Mouse (Mus musculus): ENCODE measurements at regions not wholly inside any gene's neighbourhood (a gene's known extent, or its start where the extent isn't known, plus 50 kb on each side); places are given as distances from the start of the nearest gene placed in this dataset.

DNA sequence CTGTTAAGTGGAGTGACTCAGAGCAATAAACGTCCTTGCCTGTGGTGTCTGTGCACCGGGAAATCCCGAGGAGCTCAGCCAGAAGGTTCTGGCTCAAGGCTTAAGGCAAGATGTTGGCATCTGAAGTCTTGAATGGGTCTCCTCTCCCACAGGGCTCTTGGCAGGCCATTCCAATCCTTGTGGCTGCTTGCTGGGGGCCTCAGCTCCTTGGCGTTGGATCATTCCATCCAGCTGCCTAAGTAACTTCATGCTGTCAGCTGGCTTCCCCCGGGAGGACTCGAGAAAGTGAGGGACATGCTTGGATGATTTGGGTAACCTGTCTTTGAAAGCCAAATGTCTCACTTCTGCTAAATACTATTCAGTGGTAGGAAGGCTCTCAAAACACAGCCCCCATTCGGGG, 174.0 kb upstream of the Cops8 start:
- DNase-seq (ENCODE audit: extremely low spot score in 1 of 2, low spot score in 2 of 2): no peak
- intact Hi-C loops (cut with DNase I): no loop called here

DNA sequence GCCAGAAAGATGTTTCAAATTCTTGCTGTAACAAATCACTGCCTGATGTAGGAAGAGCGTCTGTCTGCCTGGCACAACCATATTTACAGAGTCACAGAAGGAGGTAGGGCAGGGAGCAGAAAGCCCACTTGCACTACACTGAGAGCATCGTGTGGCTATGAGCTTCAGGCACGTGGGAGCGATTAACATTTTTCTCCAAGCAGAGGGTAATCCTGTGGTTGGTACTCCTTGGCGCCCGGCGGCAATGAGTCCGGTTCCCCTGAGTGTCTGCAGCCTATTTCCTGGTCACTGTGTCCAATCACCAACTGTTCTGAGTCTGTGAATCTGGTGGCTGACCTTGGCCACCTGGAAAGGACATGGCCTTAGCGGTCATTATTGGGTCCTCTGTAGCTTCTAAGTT, 172.3 kb upstream of the Cops8 start:
- intact Hi-C loops (cut with DNase I): no loop called here

DNA sequence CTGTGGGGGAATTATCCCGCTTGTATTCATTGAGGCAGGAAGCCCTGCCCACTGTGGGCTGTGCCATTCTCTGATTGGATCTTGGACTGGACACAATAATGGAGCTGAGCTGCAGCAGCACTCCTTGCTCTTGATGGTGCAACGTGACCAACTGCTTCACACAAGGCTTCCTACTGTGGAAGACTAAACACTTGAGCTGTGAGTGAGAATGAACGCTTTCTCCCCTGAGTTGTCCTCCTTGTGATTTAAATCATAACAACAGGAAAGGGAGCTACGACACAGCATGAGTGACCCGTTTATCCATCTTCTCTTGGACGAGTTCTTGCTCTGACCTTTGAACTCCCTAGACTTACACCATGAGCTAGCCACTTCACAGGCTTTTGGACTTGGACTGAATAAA, 171.0 kb upstream of the Cops8 start:
- intact Hi-C loops (cut with DNase I): no loop called here
- no peak for DNase-seq (ENCODE audit: extremely low spot score in 1 of 2, low spot score in 2 of 2)

More for the DNA sequence above, 172.3 kb upstream of the Cops8 start:
- DNase-seq (ENCODE audit: extremely low spot score in 1 of 2, low spot score in 2 of 2): no peak

DNA sequence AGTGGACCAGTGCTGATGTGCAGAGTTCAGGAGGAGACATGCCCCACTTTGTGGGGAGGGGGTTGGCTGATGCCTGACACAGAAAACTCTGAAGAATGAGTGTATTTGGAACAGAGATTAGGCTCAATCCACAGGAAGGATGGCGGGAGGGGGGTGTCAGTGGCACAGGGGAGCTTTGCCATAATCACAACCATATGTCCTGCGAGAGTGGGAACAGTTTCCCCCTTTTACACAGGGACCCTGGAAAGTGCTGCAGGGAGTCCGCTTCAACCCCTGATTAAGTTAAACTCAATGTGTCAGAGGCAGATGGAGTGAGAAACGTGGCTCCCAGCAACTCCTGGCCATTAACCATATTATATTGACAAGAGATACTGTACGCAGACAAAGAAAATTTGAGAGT, 168.9 kb upstream of the Cops8 start:
- DNase-seq (ENCODE audit: extremely low spot score in 1 of 2, low spot score in 2 of 2): no peak
- intact Hi-C loops (cut with DNase I): no loop called here

DNA sequence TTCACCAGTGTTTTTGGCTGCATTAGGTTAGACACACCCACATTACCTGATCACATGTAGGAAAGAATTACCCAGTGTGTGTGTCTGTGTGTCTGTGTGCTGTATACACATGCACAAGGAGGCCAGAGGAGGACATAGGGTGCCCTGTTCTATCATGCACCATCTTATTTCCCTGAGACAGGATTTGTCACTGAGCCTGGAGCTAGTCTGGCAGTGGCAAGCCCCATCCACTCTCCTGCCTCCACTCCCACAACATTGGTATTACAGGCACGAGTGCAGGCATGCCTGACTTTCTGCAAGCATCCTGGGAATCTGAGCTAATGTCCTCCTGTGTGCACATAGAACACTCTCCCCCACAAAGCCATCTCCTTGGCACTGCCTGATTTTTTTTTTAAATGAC, 162.1 kb upstream of the Cops8 start:
- no peak for DNase-seq (ENCODE audit: extremely low spot score in 1 of 2, low spot score in 2 of 2)
- intact Hi-C loops (cut with DNase I): no loop called here

DNA sequence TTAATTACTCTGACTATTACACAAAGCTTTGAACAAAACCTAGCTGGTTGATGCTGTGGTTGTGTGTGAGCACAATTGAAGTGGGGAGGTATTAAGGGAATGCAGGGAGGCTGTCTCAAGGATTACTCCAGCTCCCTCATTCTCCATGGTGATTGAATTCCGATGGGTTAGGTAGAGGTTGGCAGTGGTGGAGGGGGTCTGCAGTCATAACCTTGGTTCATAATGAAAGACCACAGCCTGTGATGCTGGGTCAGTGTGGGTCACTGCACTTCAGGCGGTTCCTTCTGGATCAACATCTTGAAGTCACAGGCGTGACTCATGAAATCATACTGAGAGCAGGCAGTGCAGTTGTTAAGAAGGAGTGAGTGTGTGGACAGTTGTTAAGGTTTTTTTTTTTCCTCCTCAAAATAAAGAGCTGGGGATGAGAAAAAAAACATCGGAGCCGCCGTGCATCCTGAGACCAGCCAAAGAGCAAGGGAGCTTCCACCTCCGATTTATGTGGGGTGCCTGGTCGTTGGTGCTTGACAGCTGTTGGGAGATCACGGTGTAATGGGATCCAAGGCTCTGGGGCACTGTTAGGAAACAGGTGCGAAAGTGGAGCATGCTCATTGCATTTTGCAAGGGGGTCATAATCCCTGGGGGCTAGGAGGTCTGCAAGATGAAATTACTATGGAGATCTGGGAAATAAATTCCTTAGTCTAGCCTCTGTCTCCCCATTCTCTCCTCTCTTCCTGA, 161.5 kb upstream of the Cops8 start:
- intact Hi-C loops (cut with DNase I): no loop called here
- no peak for DNase-seq (ENCODE audit: extremely low spot score in 1 of 2, low spot score in 2 of 2)

DNA sequence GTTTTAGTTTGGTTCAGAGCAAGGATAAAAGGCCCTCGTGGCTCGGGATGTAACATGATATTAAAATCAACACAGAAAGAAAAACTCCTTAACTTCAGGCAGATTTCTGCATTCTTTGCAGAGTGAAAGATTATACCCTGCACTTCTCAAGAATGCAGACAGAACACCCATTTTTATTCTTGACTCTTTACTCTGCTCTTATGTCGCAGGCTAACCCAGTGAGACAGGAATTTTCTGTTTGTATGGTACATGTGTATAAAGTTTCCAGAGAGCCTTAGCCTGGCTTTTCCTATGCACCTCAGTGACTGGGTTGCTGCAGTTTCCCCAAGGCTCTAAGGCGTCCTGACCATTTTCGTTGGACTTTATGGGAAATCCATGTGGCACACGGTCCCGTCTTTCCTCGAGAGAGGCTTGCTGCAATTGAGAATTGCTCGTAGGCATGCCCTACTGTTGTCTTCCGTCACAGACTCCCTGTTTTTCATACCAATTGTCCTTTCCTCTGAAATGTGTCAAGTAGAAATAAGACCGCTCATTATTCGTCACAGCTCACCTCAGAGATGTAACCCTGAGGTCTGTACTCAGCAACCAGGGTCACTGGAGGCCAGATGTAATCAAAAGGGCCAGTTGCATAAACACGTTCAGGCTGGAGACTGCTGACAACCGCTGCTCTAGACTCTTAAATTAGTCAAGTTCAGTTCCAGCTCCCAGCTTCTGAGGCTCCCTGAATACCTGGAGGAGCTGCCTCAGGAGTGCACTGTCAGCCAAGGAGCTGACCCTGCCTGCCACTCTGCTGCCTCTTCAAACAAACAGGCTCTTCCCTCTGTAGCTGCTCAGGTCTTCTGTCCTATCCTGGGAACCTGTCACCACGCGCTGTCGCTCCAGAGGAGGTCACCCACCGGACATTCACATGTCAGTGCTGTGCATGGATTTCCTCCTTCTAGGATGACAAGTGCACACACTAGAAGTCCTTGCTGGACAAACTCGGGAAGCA, 160.2 kb upstream of the Cops8 start:
- intact Hi-C loops (cut with DNase I): no loop called here
- DNase-seq (ENCODE audit: extremely low spot score in 1 of 2, low spot score in 2 of 2): no peak

DNA sequence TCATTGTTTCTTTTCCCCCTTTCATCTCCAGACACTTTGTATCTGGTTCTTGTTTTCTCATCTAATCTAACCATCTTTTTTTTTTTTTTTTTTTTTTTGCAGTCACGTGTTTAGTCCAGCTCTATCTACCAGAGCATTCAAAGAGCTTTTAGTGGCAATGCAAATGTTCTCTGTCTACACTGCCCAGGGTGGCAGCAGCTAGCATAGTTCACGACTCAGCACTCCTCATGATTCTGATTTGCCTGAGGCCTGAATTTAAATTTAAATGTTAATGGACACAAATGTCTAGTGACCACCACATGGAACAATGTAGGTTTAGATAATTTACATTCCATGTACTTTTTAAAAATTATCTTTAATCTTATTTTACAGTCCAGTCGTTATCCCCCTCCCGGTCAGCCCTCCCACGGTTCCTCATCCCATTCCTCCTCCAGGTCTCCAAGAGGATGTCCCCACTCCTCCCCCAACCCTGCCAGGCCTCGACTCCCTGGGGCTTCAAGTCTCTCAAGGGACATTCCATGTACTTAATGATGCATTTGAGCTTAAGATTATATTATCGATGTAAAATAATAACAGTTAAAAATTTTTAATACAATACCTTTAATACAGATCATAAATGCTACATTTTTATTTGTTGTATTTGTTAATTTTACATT, 153.1 kb upstream of the Cops8 start:
- intact Hi-C loops (cut with DNase I): no loop called here
- no peak for DNase-seq (ENCODE audit: extremely low spot score in 1 of 2, low spot score in 2 of 2)

DNA sequence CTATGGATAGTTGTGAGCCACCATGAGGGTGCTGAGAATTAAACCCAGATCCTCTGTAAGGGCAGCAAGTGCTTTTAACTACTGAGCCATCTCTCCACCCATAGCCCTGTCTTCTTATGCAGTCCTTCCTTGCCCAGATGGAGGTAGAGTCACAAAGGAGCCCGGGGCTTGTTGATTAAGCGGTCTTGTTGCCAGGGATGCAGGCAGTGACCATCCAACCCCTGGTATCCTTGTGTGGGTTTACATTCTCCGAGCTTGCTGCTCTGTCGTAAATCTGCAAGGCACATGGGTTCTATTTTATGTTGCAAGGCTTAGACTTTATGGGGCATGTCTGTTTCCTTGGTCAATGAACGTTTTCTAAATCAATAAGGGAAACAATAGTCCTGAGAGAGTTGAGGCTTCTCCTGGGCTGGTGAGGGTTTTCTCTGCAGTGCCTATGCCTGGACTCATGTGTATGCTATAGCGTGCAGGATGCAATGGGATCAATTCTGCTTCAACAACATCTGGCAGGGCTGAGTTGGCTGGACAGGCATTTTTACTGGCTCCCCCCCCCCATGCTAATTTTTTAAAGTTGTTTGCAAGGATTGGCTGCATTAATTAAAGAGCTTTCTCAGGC, 150.7 kb upstream of the Cops8 start:
- intact Hi-C loops (cut with DNase I): no loop called here
- no peak for DNase-seq (ENCODE audit: extremely low spot score in 1 of 2, low spot score in 2 of 2)

DNA sequence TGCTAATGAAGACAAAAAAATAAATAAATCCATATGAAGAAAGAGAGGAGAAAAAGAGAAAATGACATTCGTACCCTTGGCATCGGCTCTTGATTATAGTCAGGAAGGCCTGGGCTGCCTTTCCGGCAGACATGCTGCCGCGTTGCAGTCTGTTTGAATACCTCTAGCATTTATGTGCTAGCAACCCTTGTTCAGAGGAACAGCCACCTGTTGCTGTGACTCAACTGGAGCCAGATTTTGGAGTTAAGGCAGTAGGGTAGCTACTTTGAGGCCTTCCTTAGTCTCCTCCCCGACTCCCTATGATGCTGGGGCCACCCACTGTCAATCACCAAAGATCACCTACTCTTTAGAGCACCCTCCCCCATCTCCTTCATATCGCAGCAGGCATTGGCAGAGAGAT, 148.5 kb upstream of the Cops8 start:
- DNase-seq (ENCODE audit: extremely low spot score in 1 of 2, low spot score in 2 of 2): no peak
- intact Hi-C loops (cut with DNase I): no loop called here

DNA sequence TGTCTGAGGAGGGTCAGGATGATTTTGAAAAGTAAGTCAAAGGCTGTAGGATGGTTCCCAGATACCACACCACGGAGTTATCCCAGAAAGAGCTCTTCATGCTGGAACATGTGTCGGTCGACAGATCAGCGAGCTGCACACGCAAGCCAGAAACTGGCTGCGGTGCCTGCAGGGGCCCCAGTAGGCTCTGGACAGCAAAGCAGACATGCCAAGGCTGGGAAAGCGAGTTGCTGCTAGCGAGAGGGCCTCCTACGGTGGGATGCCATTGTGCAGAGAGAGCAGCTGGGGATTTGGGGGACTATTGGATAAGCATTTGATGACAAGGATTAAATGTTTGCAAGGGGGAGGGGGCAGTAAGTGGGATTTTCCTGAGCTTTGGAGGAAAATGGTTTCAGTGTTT, 145.4 kb upstream of the Cops8 start:
- DNase-seq (ENCODE audit: extremely low spot score in 1 of 2, low spot score in 2 of 2): no peak
- intact Hi-C loops (cut with DNase I): no loop called here

DNA sequence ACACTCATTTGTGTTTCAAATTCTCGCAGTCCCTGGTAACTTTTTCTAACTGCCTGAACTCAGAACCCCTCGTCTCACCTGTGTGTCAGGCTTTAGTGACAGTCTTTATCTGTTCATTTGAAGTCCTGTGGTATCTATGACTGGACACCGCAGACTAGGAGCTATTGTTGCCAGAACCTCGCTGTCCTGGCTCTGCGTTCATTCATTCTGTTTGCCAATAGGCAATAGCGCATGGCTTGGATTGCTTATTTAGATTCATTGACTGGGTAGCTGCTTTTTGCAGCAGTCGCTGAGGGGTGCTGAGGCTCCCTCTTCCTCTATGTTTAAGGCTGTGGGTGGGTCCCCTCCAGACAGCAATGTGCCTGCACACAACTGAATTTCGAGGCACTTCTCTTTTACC, 144.6 kb upstream of the Cops8 start:
- no peak for DNase-seq (ENCODE audit: extremely low spot score in 1 of 2, low spot score in 2 of 2)
- intact Hi-C loops (cut with DNase I): no loop called here

DNA sequence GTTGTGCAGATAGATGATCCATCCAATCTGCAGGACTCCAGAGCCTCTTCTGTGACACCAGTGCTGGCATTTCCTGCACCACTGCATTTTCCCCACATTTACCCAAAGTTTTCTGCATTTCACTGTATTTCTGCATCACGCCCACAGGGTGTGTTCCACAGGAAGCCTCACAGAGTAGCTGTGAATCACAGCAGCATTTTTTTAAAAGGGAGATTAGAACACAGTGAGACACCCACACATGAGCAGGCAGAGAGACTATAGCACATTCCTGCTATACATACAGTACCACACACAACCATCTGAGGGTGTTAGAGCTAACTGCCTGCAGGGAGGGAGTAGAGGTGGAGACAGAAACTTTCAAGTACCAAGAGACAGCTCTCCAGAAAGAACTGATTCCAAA, 141.1 kb upstream of the Cops8 start:
- DNase-seq (ENCODE audit: extremely low spot score in 1 of 2, low spot score in 2 of 2): no peak

DNA sequence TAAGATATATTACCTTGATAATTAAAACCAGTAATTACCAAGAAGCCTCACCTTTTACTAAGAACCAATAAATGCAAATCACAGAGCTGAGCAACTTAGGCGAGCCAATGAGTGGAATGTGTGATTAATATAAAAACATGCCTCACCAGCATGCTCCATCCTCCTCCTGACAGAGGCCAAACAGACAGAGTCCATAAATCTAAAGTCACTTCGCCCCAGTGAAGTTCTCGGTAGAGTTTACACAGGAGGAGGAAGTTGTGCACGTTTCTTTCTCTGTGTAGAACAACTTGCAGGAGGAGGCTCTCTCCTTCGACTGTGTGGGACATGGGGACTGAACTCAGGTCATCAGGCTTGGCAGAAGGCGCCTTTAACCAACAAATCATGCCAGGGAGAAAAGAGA, 139.5 kb upstream of the Cops8 start:
- DNase-seq (ENCODE audit: extremely low spot score in 1 of 2, low spot score in 2 of 2): no peak
- intact Hi-C loops (cut with DNase I): no loop called here

More for the DNA sequence above, 141.1 kb upstream of the Cops8 start:
- intact Hi-C loops (cut with DNase I): no loop called here

DNA sequence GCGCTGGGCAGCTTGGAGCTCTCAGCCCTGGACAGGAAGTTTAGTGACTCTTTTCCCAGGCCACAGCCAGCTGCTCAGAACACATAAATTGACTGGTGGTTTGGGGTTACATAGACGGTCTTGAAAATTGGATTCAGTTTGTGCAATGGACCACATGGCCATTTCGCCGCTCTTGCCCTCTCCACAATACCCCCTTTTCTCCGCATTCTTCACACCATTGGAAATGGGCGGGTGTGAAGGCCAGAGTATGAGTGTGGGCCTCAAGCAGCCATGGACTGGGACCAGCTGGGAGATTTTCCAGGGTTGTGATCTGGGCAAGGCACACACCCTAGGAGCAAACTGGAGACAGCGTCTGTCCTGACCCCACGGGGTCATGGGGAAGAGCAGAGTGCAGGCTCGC, 135.1 kb upstream of the Cops8 start:
- DNase-seq (ENCODE audit: extremely low spot score in 1 of 2, low spot score in 2 of 2): no peak
- intact Hi-C loops (cut with DNase I): no loop called here

DNA sequence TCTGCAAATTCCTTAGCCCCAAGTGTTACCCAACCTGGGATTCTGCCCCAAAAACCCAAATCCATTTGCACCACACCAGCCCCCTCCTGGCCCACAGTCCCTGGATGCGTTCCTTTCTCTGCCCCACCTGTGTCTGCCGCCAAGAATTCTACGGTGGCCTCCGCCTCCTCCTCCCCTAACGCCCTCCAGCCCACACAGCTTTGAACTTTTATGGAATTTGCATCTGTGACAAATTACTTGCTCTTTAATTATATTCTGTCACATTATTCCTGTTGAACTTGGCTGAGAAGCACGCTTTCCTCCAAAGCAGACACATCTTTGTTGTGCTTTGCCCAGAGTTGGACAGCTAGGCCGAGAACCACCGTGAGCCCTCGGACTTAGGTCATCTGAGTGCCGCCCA, 131.8 kb upstream of the Cops8 start:
- intact Hi-C loops (cut with DNase I): no loop called here

DNA sequence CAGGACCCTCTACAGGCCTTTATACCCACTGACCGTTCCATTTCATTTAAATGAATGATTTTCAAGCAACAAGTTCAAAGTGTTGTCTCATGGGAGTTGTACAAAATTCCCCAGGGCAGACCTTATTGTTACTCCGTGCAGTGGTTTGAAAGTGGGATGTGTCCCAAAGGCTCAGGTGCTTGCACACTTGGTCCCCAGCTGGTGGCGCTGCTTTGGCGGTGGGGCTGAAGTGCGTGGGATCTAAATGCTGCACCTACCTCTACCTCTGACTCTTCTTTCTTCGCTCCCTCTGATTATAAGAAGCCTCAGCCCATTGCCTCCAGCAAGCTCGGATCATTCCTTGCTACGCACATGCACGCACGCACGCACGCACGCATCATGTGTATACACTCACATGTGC, 131.0 kb upstream of the Cops8 start:
- intact Hi-C loops (cut with DNase I): no loop called here
- DNase-seq (ENCODE audit: extremely low spot score in 1 of 2, low spot score in 2 of 2): no peak

More for the DNA sequence above, 131.8 kb upstream of the Cops8 start:
- DNase-seq (ENCODE audit: extremely low spot score in 1 of 2, low spot score in 2 of 2): no peak

DNA sequence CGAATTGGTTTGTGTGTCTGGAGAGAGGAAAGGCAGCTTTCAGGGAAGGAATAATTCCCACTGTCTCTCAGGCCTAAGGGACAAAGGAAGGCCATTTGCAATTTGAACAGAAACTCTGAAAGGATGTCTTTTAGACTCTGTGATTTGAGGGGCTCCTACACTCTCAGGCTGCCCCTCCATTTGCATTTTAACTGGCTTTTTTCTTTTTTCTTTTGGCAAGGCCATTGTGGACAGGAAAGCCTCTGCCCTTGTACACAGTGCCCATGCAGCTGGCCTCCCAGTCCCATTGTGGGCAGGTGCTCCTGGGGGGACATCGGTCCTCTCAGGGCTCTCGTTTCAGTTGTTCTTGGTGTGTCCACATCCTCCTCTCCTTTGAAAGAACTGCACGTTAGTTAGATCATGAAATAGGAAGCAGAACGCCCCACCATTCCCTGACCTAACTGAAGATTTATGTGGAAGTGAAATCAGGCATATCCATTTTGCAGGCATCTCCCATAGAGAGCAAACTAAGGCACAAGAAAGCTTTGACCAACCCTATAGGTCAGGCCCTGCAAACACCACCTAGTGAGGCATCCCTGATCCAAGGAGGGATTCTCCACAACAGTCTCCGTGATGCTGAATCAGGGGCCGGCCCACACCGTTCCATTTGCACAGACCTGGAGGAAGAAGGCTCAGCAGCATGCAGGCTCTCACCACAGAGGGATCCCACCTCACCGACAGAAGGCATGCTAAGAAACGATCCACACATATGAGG, 127.5 kb upstream of the Cops8 start:
- intact Hi-C loops (cut with DNase I): no loop called here

More for the DNA sequence above, 127.5 kb upstream of the Cops8 start:
- DNase-seq (ENCODE audit: extremely low spot score in 1 of 2, low spot score in 2 of 2): no peak

Measured in left cerebral cortex, postnatal 10 days (tissue).